Mouse (Mus musculus): Measurements from ENCODE around the gene Nxpe5. TPM values are rescaled to one million over a fixed set of nuclear protein-coding genes. Genes with fewer than 3 reads are reported as not detected.

The Nxpe5 gene
- total and polyA plus RNA-seq, 3 experiments: 0.10 to 1.2 (median 0.98) TPM

GRCm38 (mm10) chr5:138274186-138274585 is 48.5 kb downstream of the Nxpe5 start:
- 76% methylated on average over 8 of the region's 8 CpGs for WGBS
- no peak overlapping the region for H3K27ac ChIP-seq
- no peaks in the 10 kb centered on the region for H3K4me1 ChIP-seq (ENCODE audit: control insufficient read depth, insufficient read depth, low read length)
- H3K4me3 ChIP-seq: no peak overlapping the region
- intact Hi-C loops (cut with DNase I): no loop called here
- no peaks in the 10 kb centered on the region for H3K27me3 ChIP-seq (ENCODE audit: control insufficient read depth, insufficient read depth, low read length)
- TF ChIP-seq EP300 (IDR thresholded peaks at IDR 0.05; ENCODE audit: insufficient read depth, low read depth, low read length) (no peak), POLR2A (IDR thresholded peaks at IDR 0.05; ENCODE audit: insufficient read depth, low read depth, low read length) (no peak)
- no peak overlapping the region for H3K9ac ChIP-seq (ENCODE audit: low read depth, low read length)
- H3K36me3 ChIP-seq (ENCODE audit: control insufficient read depth, insufficient read depth, low read length): no peaks in the 10 kb centered on the region
- no peaks in the 10 kb centered on the region for H3K79me2 ChIP-seq (replicated peaks; ENCODE audit: control insufficient read depth, insufficient read depth, low read length)
- DNase-seq: no peak

DNA sequence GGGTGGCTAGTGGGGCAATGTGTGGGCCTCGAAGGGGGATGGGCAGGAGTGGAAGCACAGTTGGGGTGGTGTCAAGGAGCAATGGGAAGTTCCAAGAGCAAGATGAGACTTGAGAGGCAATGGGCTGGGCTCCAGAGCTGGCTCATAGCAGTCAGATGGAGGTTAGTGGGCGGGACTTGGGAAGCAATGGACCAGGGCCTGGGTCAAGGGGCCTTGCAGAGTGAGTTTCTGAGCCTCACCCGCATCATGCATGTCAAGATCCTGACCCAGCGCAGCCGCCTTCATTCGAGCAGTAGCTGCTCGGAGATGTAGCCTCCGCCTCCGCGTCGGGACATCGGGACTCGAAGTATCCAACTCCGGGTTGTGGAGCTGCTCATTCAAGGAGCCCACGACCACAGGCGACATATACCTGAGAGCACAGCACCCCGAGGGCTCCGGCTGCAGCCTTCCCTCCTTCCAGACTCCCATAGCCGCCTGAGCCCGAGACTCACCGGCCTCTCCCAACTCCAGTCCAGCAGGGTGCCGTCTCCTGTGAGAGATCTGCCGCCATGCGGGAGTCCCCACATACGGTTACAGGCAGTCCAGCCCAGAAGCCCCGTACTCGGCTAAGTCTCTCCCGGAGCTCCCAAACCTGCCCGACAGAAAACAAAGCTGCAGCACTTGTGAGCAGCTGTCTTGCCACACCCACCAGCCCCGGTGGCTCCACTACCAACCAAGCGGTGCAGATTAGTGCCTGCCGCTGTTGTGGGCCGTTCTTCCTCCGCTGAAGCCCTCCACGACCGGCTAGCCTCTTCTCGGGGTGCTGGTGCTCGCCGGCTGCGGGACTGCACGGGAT is 49.7 kb downstream of the Nxpe5 start:
- DNase-seq: no peak
- no peaks in the 10 kb centered on the region; the same call in 1 of the 2 replicates for H3K4me1 ChIP-seq (ENCODE audit: control insufficient read depth, insufficient read depth, low read length)
- H3K79me2 ChIP-seq (replicated peaks; ENCODE audit: control insufficient read depth, insufficient read depth, low read length): no peaks in the 10 kb centered on the region
- no peak overlapping the region for H3K4me3 ChIP-seq
- no peak overlapping the region for H3K9ac ChIP-seq (ENCODE audit: low read depth, low read length)
- no peaks in the 10 kb centered on the region for H3K27me3 ChIP-seq (ENCODE audit: control insufficient read depth, insufficient read depth, low read length)
- intact Hi-C loops (cut with DNase I): no loop called here
- H3K36me3 ChIP-seq (ENCODE audit: control insufficient read depth, insufficient read depth, low read length): no peaks in the 10 kb centered on the region
- TF ChIP-seq POLR2A (IDR thresholded peaks at IDR 0.05; ENCODE audit: insufficient read depth, low read depth, low read length) (no peak), CTCF (IDR thresholded peaks at IDR 0.05) (no peak), EP300 (IDR thresholded peaks at IDR 0.05; ENCODE audit: insufficient read depth, low read depth, low read length) (no peak)
- no peak overlapping the region for H3K27ac ChIP-seq
- 57% methylated on average over 41 of the region's 41 CpGs for WGBS

DNA sequence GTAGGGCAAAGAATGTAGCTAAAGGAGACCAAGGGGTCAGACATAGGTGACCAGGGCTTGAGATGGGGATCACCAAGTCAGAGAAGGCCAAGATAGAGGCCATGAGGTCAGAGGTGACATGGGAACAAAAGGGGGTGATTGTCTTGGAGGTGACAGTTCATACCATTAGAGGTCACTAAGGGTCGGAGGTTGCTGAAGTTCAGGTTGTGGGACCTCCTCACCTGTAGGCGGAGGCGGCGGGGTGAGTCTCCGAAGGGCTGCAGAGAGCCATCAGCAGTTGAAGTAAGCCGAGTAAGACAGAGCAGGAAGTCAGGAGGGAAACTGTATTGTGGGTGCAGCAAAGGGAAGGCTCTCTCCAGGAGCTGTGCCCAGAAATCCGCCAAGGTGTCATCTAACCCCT is 52.3 kb downstream of the Nxpe5 start:
- no peak for DNase-seq
- Histone ChIP-seq H3K4me1 (ENCODE audit: control insufficient read depth, insufficient read depth, low read length) (no peaks in the 10 kb centered on the region; the same call in 1 of the 2 replicates), H3K79me2 (replicated peaks; ENCODE audit: control insufficient read depth, insufficient read depth, low read length) (no peaks in the 10 kb centered on the region), H3K27me3 (ENCODE audit: control insufficient read depth, insufficient read depth, low read length) (peaks cover 1% of the 10 kb centered on the region; the same call in 1 of the 2 replicates), H3K9ac (ENCODE audit: low read depth, low read length) (no peak overlapping the region), H3K36me3 (ENCODE audit: control insufficient read depth, insufficient read depth, low read length) (no peaks in the 10 kb centered on the region), H3K4me3 (no peak overlapping the region), H3K27ac (no peak overlapping the region)
- WGBS: 84% methylated on average over 7 of the region's 7 CpGs
- intact Hi-C loops (cut with DNase I): no loop called here
- no peak for TF ChIP-seq CTCF (IDR thresholded peaks at IDR 0.05)
- TF ChIP-seq EP300 (IDR thresholded peaks at IDR 0.05; ENCODE audit: insufficient read depth, low read depth, low read length): no peak
- no peak for TF ChIP-seq POLR2A (IDR thresholded peaks at IDR 0.05; ENCODE audit: insufficient read depth, low read depth, low read length)

DNA sequence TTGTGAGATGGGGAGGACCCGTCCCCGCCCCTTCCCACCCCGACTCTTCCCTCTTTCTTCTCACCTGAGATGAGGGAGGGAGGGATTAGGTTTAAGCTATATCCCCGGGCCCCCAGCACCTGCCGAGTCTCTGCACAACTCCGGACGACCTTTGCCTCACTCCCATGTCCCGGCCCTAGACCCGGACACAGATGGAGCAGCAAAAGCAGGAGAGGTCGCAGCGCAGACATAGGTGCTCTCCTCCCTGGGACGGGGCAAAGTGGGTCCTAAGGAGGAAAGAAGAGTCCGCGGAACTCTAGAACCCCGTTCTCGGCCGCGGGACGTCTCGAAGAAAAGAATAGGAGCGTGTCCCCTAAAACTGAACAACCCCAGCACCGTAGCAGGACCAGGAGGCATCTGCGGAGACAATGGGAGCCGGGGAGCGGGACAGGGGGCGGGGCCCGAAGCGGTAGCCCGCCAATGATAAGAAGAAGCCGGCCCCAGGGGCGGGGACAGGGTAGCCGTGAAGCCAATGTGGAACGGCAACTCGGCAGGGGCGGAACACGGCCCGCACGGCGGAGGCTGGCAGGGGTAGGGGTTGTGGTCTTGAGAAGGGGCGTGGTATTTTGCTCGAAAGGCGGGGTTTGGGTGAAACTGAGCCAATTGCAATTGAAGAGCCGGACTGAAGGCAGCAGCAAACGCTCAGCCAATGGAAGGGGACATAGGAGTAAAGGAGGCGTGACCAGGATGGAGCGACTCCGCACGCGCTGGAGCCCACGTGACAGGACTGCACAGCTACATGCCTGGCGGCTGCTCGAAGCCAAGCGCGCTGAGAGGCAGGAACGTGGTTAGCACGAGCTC is 54.1 kb downstream of the Nxpe5 start, which contains the start of the genes Gm43720, Gpc2 and Stag3:
Gm43720 (minus strand) TSS at position 374 of the 840 bp plus-strand sequence.
Gpc2 (minus strand) TSS at position 421 of the 840 bp plus-strand sequence.
Stag3 (plus strand) TSS at position 656 of the 840 bp plus-strand sequence.
- WGBS: under 1% methylated on average over 56 of the region's 56 CpGs
- H3K27me3 ChIP-seq (ENCODE audit: control insufficient read depth, insufficient read depth, low read length): peaks cover 1% of the 10 kb centered on the region; the same call in 1 of the 2 replicates
- peak; percentile 81 to 87 for DNase-seq
- intact Hi-C loops (cut with DNase I): no loop called here
- H3K9ac ChIP-seq (ENCODE audit: low read depth, low read length): peak within 1 kb of the TSS; percentile 9
- no peaks in the 10 kb centered on the region for H3K36me3 ChIP-seq (ENCODE audit: control insufficient read depth, insufficient read depth, low read length)
- TF ChIP-seq POLR2A (IDR thresholded peaks at IDR 0.05; ENCODE audit: insufficient read depth, low read depth, low read length) (peak; percentile 40; the same call in 1 of the 2 replicates), EP300 (IDR thresholded peaks at IDR 0.05; ENCODE audit: insufficient read depth, low read depth, low read length) (no peak)
- H3K4me1 ChIP-seq (ENCODE audit: control insufficient read depth, insufficient read depth, low read length): no peaks in the 10 kb centered on the region; the same call in 1 of the 2 replicates
- no peak within 1 kb of the TSS for H3K27ac ChIP-seq
- peak within 1 kb of the TSS; percentile 49 for H3K4me3 ChIP-seq
- no peaks in the 10 kb centered on the region for H3K79me2 ChIP-seq (replicated peaks; ENCODE audit: control insufficient read depth, insufficient read depth, low read length)

- no peak for DNase-seq
- WGBS: 20% methylated on average over 26 of the region's 26 CpGs
- no peaks in the 10 kb centered on the region for H3K79me2 ChIP-seq (replicated peaks; ENCODE audit: control insufficient read depth, insufficient read depth, low read length)
- peaks cover 1% of the 10 kb centered on the region; the same call in 1 of the 2 replicates for H3K27me3 ChIP-seq (ENCODE audit: control insufficient read depth, insufficient read depth, low read length)
- no peak overlapping the region for H3K27ac ChIP-seq
- peak overlapping the region; percentile 49 for H3K4me3 ChIP-seq
- intact Hi-C loops (cut with DNase I): no loop called here
- H3K36me3 ChIP-seq (ENCODE audit: control insufficient read depth, insufficient read depth, low read length): no peaks in the 10 kb centered on the region
- no peaks in the 10 kb centered on the region; the same call in 1 of the 2 replicates for H3K4me1 ChIP-seq (ENCODE audit: control insufficient read depth, insufficient read depth, low read length)
- no peak for TF ChIP-seq CTCF (IDR thresholded peaks at IDR 0.05)
- no peak for TF ChIP-seq EP300 (IDR thresholded peaks at IDR 0.05; ENCODE audit: insufficient read depth, low read depth, low read length)
- no peak for TF ChIP-seq POLR2A (IDR thresholded peaks at IDR 0.05; ENCODE audit: insufficient read depth, low read depth, low read length)
- no peak overlapping the region for H3K9ac ChIP-seq (ENCODE audit: low read depth, low read length)
Measured at GRCm38 (mm10) chr5:138280425-138280768, 54.7 kb downstream of the Nxpe5 start.
